Mouse (Mus musculus): ENCODE measurements around the gene Polr3e.

- TF ChIP-seq MAX (IDR thresholded peaks at IDR 0.05), result no peak
- no peak for TF ChIP-seq CTCF (IDR thresholded peaks at IDR 0.05; ENCODE audit: control insufficient read depth, insufficient read depth, insufficient read length)
- no peak for TF ChIP-seq CEBPB (IDR thresholded peaks at IDR 0.05; ENCODE audit: low read depth)
- no peak for TF ChIP-seq USF1 (IDR thresholded peaks at IDR 0.05; ENCODE audit: low read depth)
- no peak for TF ChIP-seq MYOG (IDR thresholded peaks at IDR 0.05; ENCODE audit: control insufficient read depth, extremely low read depth, insufficient read length)
- TF ChIP-seq MYOD1 (IDR thresholded peaks at IDR 0.05; ENCODE audit: control insufficient read depth, insufficient read length, low read depth), result no peak
Measured at GRCm38 (mm10) chr7:120884746-120885145, 32.8 kb upstream of the Polr3e start.

All from C2C12 (cell line).